Mouse (Mus musculus): ENCODE measurements at regions not wholly inside any gene's neighbourhood (a gene's known extent, or its start where the extent isn't known, plus 50 kb on each side); places are given as distances from the start of the nearest gene placed in this dataset.

- no peaks in the 10 kb centered on the region for H3K27me3 ChIP-seq (ENCODE audit: control insufficient read depth, insufficient read depth, low read length)
- H3K9ac ChIP-seq (replicated peaks; ENCODE audit: low read depth, low read length): no peak overlapping the region
- 90% methylated on average over 4 of the region's 4 CpGs for WGBS
- no peaks in the 10 kb centered on the region for H3K9me3 ChIP-seq (ENCODE audit: control insufficient read depth, low read length)
- no peak overlapping the region for H3K4me3 ChIP-seq (ENCODE audit: low read depth, low read length)
- H3K27ac ChIP-seq (ENCODE audit: low read depth, low read length): no peak overlapping the region
- no peak overlapping the region for H3K4me2 ChIP-seq (ENCODE audit: low read depth, low read length)
- no peaks in the 10 kb centered on the region for H3K36me3 ChIP-seq (ENCODE audit: control insufficient read depth, insufficient read depth, low read length)
- H3K4me1 ChIP-seq (ENCODE audit: control insufficient read depth, insufficient read depth, low read length): no peaks in the 10 kb centered on the region
- no peak for ATAC-seq (ENCODE audit: low read depth)
Measured at GRCm38 (mm10) chr2:50433166-50433565, 136.6 kb upstream of the Mmadhc start.

GRCm38 (mm10) chr2:50425151-50425550, 128.6 kb upstream of the Mmadhc start:
- 85% methylated on average over 3 of the region's 3 CpGs for WGBS
- H3K4me3 ChIP-seq (ENCODE audit: low read depth, low read length): no peak overlapping the region

GRCm38 (mm10) chr2:50419648-50420047, 123.0 kb upstream of the Mmadhc start:
- ATAC-seq (ENCODE audit: low read depth): no peak
- H3K4me3 ChIP-seq (ENCODE audit: low read depth, low read length): no peak overlapping the region
- no peaks in the 10 kb centered on the region for H3K9me3 ChIP-seq (ENCODE audit: control insufficient read depth, low read length)
- no peak overlapping the region for H3K9ac ChIP-seq (replicated peaks; ENCODE audit: low read depth, low read length)
- WGBS: 42% methylated on average over 3 of the region's 3 CpGs
- no peaks in the 10 kb centered on the region for H3K27me3 ChIP-seq (ENCODE audit: control insufficient read depth, insufficient read depth, low read length)
- no peak overlapping the region for H3K4me2 ChIP-seq (ENCODE audit: low read depth, low read length)
- H3K4me1 ChIP-seq (ENCODE audit: control insufficient read depth, insufficient read depth, low read length): no peaks in the 10 kb centered on the region
- no peak overlapping the region for H3K27ac ChIP-seq (ENCODE audit: low read depth, low read length)
- H3K36me3 ChIP-seq (ENCODE audit: control insufficient read depth, insufficient read depth, low read length): no peaks in the 10 kb centered on the region

More at GRCm38 (mm10) chr2:50425151-50425550, 128.6 kb upstream of the Mmadhc start:
- Histone ChIP-seq H3K4me2 (ENCODE audit: low read depth, low read length) (no peak overlapping the region), H3K4me1 (ENCODE audit: control insufficient read depth, insufficient read depth, low read length) (no peaks in the 10 kb centered on the region), H3K9me3 (ENCODE audit: control insufficient read depth, low read length) (no peaks in the 10 kb centered on the region), H3K36me3 (ENCODE audit: control insufficient read depth, insufficient read depth, low read length) (no peaks in the 10 kb centered on the region), H3K27me3 (ENCODE audit: control insufficient read depth, insufficient read depth, low read length) (no peaks in the 10 kb centered on the region), H3K27ac (ENCODE audit: low read depth, low read length) (no peak overlapping the region), H3K9ac (replicated peaks; ENCODE audit: low read depth, low read length) (no peak overlapping the region)
- ATAC-seq (ENCODE audit: low read depth): no peak

- H3K4me2 ChIP-seq (ENCODE audit: low read depth, low read length): no peak overlapping the region
- H3K4me3 ChIP-seq (ENCODE audit: low read depth, low read length): no peak overlapping the region
- no peak overlapping the region for H3K9ac ChIP-seq (replicated peaks; ENCODE audit: low read depth, low read length)
- H3K9me3 ChIP-seq (ENCODE audit: control insufficient read depth, low read length): no peaks in the 10 kb centered on the region
- ATAC-seq (ENCODE audit: low read depth): no peak
- WGBS: 92% methylated on average over 5 of the region's 5 CpGs
- no peaks in the 10 kb centered on the region for H3K27me3 ChIP-seq (ENCODE audit: control insufficient read depth, insufficient read depth, low read length)
- no peaks in the 10 kb centered on the region for H3K4me1 ChIP-seq (ENCODE audit: control insufficient read depth, insufficient read depth, low read length)
- H3K36me3 ChIP-seq (ENCODE audit: control insufficient read depth, insufficient read depth, low read length): no peaks in the 10 kb centered on the region
- H3K27ac ChIP-seq (ENCODE audit: low read depth, low read length): no peak overlapping the region
Measured at GRCm38 (mm10) chr2:50417643-50418042, 121.0 kb upstream of the Mmadhc start.

- WGBS: 96% methylated on average over 5 of the region's 5 CpGs
- Histone ChIP-seq H3K9ac (replicated peaks; ENCODE audit: low read depth, low read length) (no peak overlapping the region), H3K9me3 (ENCODE audit: control insufficient read depth, low read length) (no peaks in the 10 kb centered on the region), H3K4me3 (ENCODE audit: low read depth, low read length) (no peak overlapping the region), H3K4me2 (ENCODE audit: low read depth, low read length) (no peak overlapping the region), H3K4me1 (ENCODE audit: control insufficient read depth, insufficient read depth, low read length) (no peaks in the 10 kb centered on the region), H3K36me3 (ENCODE audit: control insufficient read depth, insufficient read depth, low read length) (no peaks in the 10 kb centered on the region), H3K27me3 (ENCODE audit: control insufficient read depth, insufficient read depth, low read length) (no peaks in the 10 kb centered on the region), H3K27ac (ENCODE audit: low read depth, low read length) (no peak overlapping the region)
- no peak for ATAC-seq (ENCODE audit: low read depth)
Measured at GRCm38 (mm10) chr2:50417135-50417534, 120.5 kb upstream of the Mmadhc start.

- H3K4me3 ChIP-seq (ENCODE audit: low read depth, low read length): no peak overlapping the region
- no peak overlapping the region for H3K27ac ChIP-seq (ENCODE audit: low read depth, low read length)
- 98% methylated on average over 2 of the region's 2 CpGs for WGBS
- no peak overlapping the region for H3K9ac ChIP-seq (replicated peaks; ENCODE audit: low read depth, low read length)
- H3K9me3 ChIP-seq (ENCODE audit: control insufficient read depth, low read length): no peaks in the 10 kb centered on the region
- H3K4me2 ChIP-seq (ENCODE audit: low read depth, low read length): no peak overlapping the region
- H3K36me3 ChIP-seq (ENCODE audit: control insufficient read depth, insufficient read depth, low read length): no peaks in the 10 kb centered on the region
- no peaks in the 10 kb centered on the region for H3K4me1 ChIP-seq (ENCODE audit: control insufficient read depth, insufficient read depth, low read length)
- ATAC-seq (ENCODE audit: low read depth): no peak
- H3K27me3 ChIP-seq (ENCODE audit: control insufficient read depth, insufficient read depth, low read length): no peaks in the 10 kb centered on the region
Measured at GRCm38 (mm10) chr2:50416056-50416455, 119.5 kb upstream of the Mmadhc start.

- Histone ChIP-seq H3K36me3 (ENCODE audit: control insufficient read depth, insufficient read depth, low read length) (no peaks in the 10 kb centered on the region), H3K4me1 (ENCODE audit: control insufficient read depth, insufficient read depth, low read length) (no peaks in the 10 kb centered on the region), H3K9ac (replicated peaks; ENCODE audit: low read depth, low read length) (no peak overlapping the region), H3K27me3 (ENCODE audit: control insufficient read depth, insufficient read depth, low read length) (no peaks in the 10 kb centered on the region), H3K4me2 (ENCODE audit: low read depth, low read length) (no peak overlapping the region), H3K9me3 (ENCODE audit: control insufficient read depth, low read length) (no peaks in the 10 kb centered on the region), H3K27ac (ENCODE audit: low read depth, low read length) (no peak overlapping the region), H3K4me3 (ENCODE audit: low read depth, low read length) (no peak overlapping the region)
- ATAC-seq (ENCODE audit: low read depth): no peak
- WGBS: 78% methylated on average over 4 of the region's 4 CpGs
Measured at GRCm38 (mm10) chr2:50405932-50406331, 109.3 kb upstream of the Mmadhc start.

GRCm38 (mm10) chr2:50403106-50403505, 106.5 kb upstream of the Mmadhc start:
- Histone ChIP-seq H3K4me2 (ENCODE audit: low read depth, low read length) (no peak overlapping the region), H3K27ac (ENCODE audit: low read depth, low read length) (no peak overlapping the region), H3K27me3 (ENCODE audit: control insufficient read depth, insufficient read depth, low read length) (no peaks in the 10 kb centered on the region), H3K4me3 (ENCODE audit: low read depth, low read length) (no peak overlapping the region), H3K9ac (replicated peaks; ENCODE audit: low read depth, low read length) (no peak overlapping the region), H3K4me1 (ENCODE audit: control insufficient read depth, insufficient read depth, low read length) (no peaks in the 10 kb centered on the region), H3K36me3 (ENCODE audit: control insufficient read depth, insufficient read depth, low read length) (no peaks in the 10 kb centered on the region), H3K9me3 (ENCODE audit: control insufficient read depth, low read length) (no peaks in the 10 kb centered on the region)
- WGBS: 90% methylated on average over 6 of the region's 6 CpGs
- ATAC-seq (ENCODE audit: low read depth): no peak

- H3K9me3 ChIP-seq (ENCODE audit: control insufficient read depth, low read length): no peaks in the 10 kb centered on the region
- H3K27ac ChIP-seq (ENCODE audit: low read depth, low read length): no peak overlapping the region
- WGBS: 79% methylated on average over 5 of the region's 5 CpGs
- H3K4me1 ChIP-seq (ENCODE audit: control insufficient read depth, insufficient read depth, low read length): no peaks in the 10 kb centered on the region
- ATAC-seq (ENCODE audit: low read depth): no peak
- no peak overlapping the region for H3K4me3 ChIP-seq (ENCODE audit: low read depth, low read length)
- H3K4me2 ChIP-seq (ENCODE audit: low read depth, low read length): no peak overlapping the region
- H3K36me3 ChIP-seq (ENCODE audit: control insufficient read depth, insufficient read depth, low read length): no peaks in the 10 kb centered on the region
- H3K27me3 ChIP-seq (ENCODE audit: control insufficient read depth, insufficient read depth, low read length): no peaks in the 10 kb centered on the region
- H3K9ac ChIP-seq (replicated peaks; ENCODE audit: low read depth, low read length): no peak overlapping the region
Measured at GRCm38 (mm10) chr2:50398576-50398975, 102.0 kb upstream of the Mmadhc start.
